Mouse (Mus musculus): ENCODE results near the gene Nelfe. TPM values are rescaled to one million over a fixed set of nuclear protein-coding genes. Genes with fewer than 3 reads are reported as not detected.

Gene Nelfe
- total and polyA plus RNA-seq, 2 experiments from 2014 or later, result 32.9 to 63.5 TPM

GRCm38 (mm10) chr17:34860514-34860913 is 10.3 kb downstream of the Nelfe start:
- DNase-seq (ENCODE audit: low spot score), result no peak
- Histone ChIP-seq H3K36me3 (ENCODE audit: insufficient read depth, low read length) (peaks cover 12% of the 10 kb centered on the region), H3K4me2 (ENCODE audit: low read depth, low read length) (no peak overlapping the region), H3K27ac (no peak overlapping the region), H3K4me1 (ENCODE audit: insufficient read depth, low read length) (no peaks in the 10 kb centered on the region), H3K4me3 (ENCODE audit: low read length) (no peak overlapping the region), H3K27me3 (ENCODE audit: insufficient read depth, low read length) (no peaks in the 10 kb centered on the region), H3K9ac (replicated peaks; ENCODE audit: low read length) (no peak overlapping the region), H3K9me3 (ENCODE audit: low read length) (no peaks in the 10 kb centered on the region)
- WGBS, result 90% methylated on average over 9 of the region's 9 CpGs
- TF ChIP-seq CTCF (IDR thresholded peaks at IDR 0.05; ENCODE audit: low read depth), result no peak
- ATAC-seq, result no peak

DNA sequence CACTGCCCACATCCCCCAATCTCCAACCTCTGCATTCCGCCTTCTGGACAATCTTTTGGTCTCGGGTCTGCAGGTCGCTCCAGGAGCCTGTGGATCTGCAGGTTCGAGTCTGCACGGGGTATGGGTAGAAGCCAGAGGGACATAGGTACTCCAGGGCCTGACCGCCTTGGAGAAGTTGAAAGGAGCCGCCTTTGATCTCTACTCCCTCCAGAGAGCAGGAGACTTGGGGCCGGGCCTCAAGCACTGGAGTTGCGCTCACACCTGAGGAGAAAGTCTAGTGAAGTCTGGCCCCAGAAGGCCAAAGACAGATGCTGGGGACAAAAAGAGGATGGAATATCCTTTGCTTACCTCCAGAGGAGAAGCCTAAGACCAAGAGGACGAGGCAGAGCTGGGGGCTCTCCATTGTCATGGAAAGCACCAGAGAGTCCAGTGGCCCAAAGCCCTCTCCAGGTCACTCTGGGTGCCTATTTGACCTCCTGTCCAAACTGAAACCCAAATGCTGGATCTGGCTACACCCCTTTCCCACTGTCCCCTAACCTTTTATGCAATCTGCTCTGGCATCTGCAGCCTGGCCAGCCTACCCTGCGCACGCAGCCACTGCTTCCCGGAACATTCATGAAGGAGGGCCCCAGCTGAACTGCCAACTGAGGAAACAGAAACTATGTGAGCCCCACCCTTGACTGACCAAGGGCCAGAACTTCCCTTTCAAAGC is 11.7 kb downstream of the Nelfe start:
- Histone ChIP-seq H3K27me3 (ENCODE audit: insufficient read depth, low read length) (no peaks in the 10 kb centered on the region), H3K27ac (no peak overlapping the region), H3K4me2 (ENCODE audit: low read depth, low read length) (no peak overlapping the region), H3K4me3 (ENCODE audit: low read length) (no peak overlapping the region), H3K9me3 (ENCODE audit: low read length) (no peaks in the 10 kb centered on the region), H3K36me3 (ENCODE audit: insufficient read depth, low read length) (0 out of 2 replicates have a peak, but pooled peaks cover 3% of the 10 kb centered on the region), H3K9ac (replicated peaks; ENCODE audit: low read length) (no peak overlapping the region), H3K4me1 (ENCODE audit: insufficient read depth, low read length) (no peaks in the 10 kb centered on the region)
- WGBS, result 72% methylated on average over 13 of the region's 13 CpGs
- no peak for ATAC-seq
- TF ChIP-seq CTCF (IDR thresholded peaks at IDR 0.05; ENCODE audit: low read depth), result no peak
- no peak for DNase-seq (ENCODE audit: low spot score)

GRCm38 (mm10) chr17:34862416-34863081 is 12.4 kb downstream of the Nelfe start, which contains the start of gene Cfb:
Gene Cfb, minus strand, starts transcription at chr17:34862518.
- TF ChIP-seq CTCF (IDR thresholded peaks at IDR 0.05; ENCODE audit: low read depth), result no peak
- H3K9me3 ChIP-seq (ENCODE audit: low read length), result no peaks in the 10 kb centered on the region
- no peak within 1 kb of the TSS for H3K27ac ChIP-seq
- no peak within 1 kb of the TSS for H3K9ac ChIP-seq (replicated peaks; ENCODE audit: low read length)
- no peak within 1 kb of the TSS for H3K4me3 ChIP-seq (ENCODE audit: low read length)
- no peak for DNase-seq (ENCODE audit: low spot score)
- H3K36me3 ChIP-seq (ENCODE audit: insufficient read depth, low read length), result no peaks in the 10 kb centered on the region
- 71% methylated on average over 8 of the region's 8 CpGs for WGBS
- ATAC-seq, result no peak
- H3K4me2 ChIP-seq (ENCODE audit: low read depth, low read length), result no peak within 1 kb of the TSS
- no peaks in the 10 kb centered on the region for H3K27me3 ChIP-seq (ENCODE audit: insufficient read depth, low read length)
- no peaks in the 10 kb centered on the region for H3K4me1 ChIP-seq (ENCODE audit: insufficient read depth, low read length)

DNA sequence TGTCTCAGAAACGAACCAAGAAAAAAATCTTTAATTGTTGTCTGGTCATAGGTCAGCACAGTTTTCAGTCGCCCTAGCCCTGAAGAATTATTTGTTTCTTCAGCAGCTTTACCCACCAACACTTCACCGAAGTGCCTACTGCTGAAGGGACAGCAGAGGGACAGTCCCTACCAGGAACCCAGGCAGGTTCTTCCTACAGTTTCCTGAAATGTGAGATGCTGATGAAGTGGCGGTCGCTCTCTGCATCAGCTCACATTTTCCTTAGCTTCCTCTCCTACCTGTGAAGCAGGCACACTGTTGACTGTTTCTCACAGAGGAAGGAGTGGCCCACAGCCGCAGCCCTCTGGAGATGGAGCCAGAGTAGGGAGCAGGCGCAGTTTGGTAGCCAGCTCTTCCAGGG is 15.8 kb downstream of the Nelfe start:
- Histone ChIP-seq H3K4me2 (ENCODE audit: low read depth, low read length) (no peak overlapping the region), H3K27me3 (ENCODE audit: insufficient read depth, low read length) (no peaks in the 10 kb centered on the region), H3K9ac (replicated peaks; ENCODE audit: low read length) (no peak overlapping the region), H3K4me3 (ENCODE audit: low read length) (no peak overlapping the region), H3K27ac (no peak overlapping the region), H3K9me3 (ENCODE audit: low read length) (no peaks in the 10 kb centered on the region), H3K36me3 (ENCODE audit: insufficient read depth, low read length) (no peaks in the 10 kb centered on the region), H3K4me1 (ENCODE audit: insufficient read depth, low read length) (no peaks in the 10 kb centered on the region)
- no peak for TF ChIP-seq CTCF (IDR thresholded peaks at IDR 0.05; ENCODE audit: low read depth)
- WGBS, result 64% methylated on average over 7 of the region's 7 CpGs
- DNase-seq (ENCODE audit: low spot score) (no peak), ATAC-seq (no peak)

DNA sequence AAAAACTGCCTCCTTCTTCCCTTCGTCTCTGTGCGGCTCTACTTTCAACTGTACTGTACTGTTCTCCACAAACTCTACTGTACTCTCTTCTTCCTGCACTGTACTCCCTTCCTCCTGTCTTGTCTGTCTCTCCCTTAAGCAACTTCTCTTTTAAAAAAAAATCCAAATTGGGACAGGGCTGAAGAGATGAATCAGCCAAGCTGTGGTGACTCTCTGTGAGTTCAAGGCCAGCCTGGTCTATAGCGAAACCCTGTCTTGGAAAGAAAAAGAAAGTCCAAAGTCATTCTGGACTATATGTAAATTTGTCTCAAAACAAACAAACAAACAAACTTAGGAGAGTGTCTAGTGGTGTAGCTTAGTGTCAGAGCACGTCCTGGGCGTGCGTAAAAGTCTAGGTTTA is 24.1 kb downstream of the Nelfe start:
- ATAC-seq, result no peak
- no peaks in the 10 kb centered on the region for H3K4me1 ChIP-seq (ENCODE audit: insufficient read depth, low read length)
- H3K27me3 ChIP-seq (ENCODE audit: insufficient read depth, low read length), result no peaks in the 10 kb centered on the region
- TF ChIP-seq CTCF (IDR thresholded peaks at IDR 0.05; ENCODE audit: low read depth), result no peak
- H3K4me2 ChIP-seq (ENCODE audit: low read depth, low read length), result no peak overlapping the region
- no peak for DNase-seq (ENCODE audit: low spot score)
- no peak overlapping the region for H3K9ac ChIP-seq (replicated peaks; ENCODE audit: low read length)
- 92% methylated on average over 6 of the region's 6 CpGs for whole genome bisulfite sequencing
- no peaks in the 10 kb centered on the region for H3K9me3 ChIP-seq (ENCODE audit: low read length)
- no peak overlapping the region for H3K4me3 ChIP-seq (ENCODE audit: low read length)
- H3K27ac ChIP-seq, result no peak overlapping the region
- no peaks in the 10 kb centered on the region for H3K36me3 ChIP-seq (ENCODE audit: insufficient read depth, low read length)

DNA sequence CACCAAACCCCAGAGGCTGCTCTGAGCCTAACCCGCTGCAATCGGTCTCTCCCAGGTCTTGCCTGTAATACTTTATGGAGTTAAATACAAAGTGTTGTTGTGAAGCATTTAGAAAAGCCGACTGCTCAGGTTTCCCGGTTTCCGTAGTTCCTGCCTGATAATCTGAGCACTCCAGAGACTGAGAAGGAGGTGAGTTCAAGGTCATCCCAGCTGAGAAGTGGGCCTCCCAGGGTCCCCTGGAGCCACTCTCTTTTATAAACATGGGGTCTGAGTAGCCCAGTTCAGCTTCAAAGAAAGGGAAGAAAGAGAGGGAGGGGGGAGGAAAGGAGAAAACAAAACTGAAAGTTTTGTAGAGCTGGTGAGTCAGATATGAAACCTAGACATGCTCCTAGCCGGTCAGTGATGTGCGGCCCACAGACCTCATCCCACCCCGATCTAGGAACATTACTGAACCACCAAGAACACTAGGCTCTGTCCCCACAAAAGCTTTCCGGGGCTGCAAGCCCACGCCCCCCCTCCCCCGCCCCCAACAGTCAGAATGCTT is 29.2 kb downstream of the Nelfe start, which contains the start of gene Zbtb12:
Gene Zbtb12 (plus strand): TSS at position 148 of the 544 bp plus-strand sequence.
- no peak for TF ChIP-seq CTCF (IDR thresholded peaks at IDR 0.05; ENCODE audit: low read depth)
- no peak within 1 kb of the TSS for H3K9ac ChIP-seq (replicated peaks; ENCODE audit: low read length)
- 70% methylated on average over 11 of the region's 11 CpGs for WGBS
- H3K9me3 ChIP-seq (ENCODE audit: low read length), result no peaks in the 10 kb centered on the region
- ATAC-seq (no peak), DNase-seq (ENCODE audit: low spot score) (no peak)
- 0 out of 2 replicates have a peak, but pooled peaks cover 3% of the 10 kb centered on the region for H3K27me3 ChIP-seq (ENCODE audit: insufficient read depth, low read length)
- no peaks in the 10 kb centered on the region for H3K4me1 ChIP-seq (ENCODE audit: insufficient read depth, low read length)
- no peak within 1 kb of the TSS for H3K4me2 ChIP-seq (ENCODE audit: low read depth, low read length)
- H3K27ac ChIP-seq, result no peak within 1 kb of the TSS
- no peaks in the 10 kb centered on the region for H3K36me3 ChIP-seq (ENCODE audit: insufficient read depth, low read length)
- H3K4me3 ChIP-seq (ENCODE audit: low read length), result no peak within 1 kb of the TSS

All from hindbrain, postnatal 0 days (tissue).